Mouse (Mus musculus): Measurements from ENCODE around the gene Adad2. TPM values are rescaled to one million over a fixed set of nuclear protein-coding genes. Genes with fewer than 3 reads are reported as not detected.

Gene Adad2
- polyA plus RNA-seq, 1 experiment: not detected

GRCm38 (mm10) chr8:119661892-119662291 is 49.3 kb downstream of the Adad2 start:
- no peaks in the 10 kb centered on the region for H3K36me3 ChIP-seq (ENCODE audit: control insufficient read depth, insufficient read depth, low read length)
- H3K27ac ChIP-seq (ENCODE audit: insufficient read depth, low read length): no peak overlapping the region
- H3K4me3 ChIP-seq (ENCODE audit: extremely low read depth, insufficient read depth, insufficient read length): no peak overlapping the region
- no peak for TF ChIP-seq CTCF (IDR thresholded peaks at IDR 0.05; ENCODE audit: extremely low read depth, insufficient read depth, insufficient read length, insufficient replicate concordance)
- no peak for TF ChIP-seq POLR2A (IDR thresholded peaks at IDR 0.05; ENCODE audit: low read depth, low read length)
- DNase-seq (ENCODE audit: low read depth in 1 of 2, low spot score in 2 of 2): no peak
- 66% methylated on average over 6 of the region's 6 CpGs for WGBS
- H3K27me3 ChIP-seq (ENCODE audit: control insufficient read depth, insufficient read depth, low read length): no peaks in the 10 kb centered on the region
- H3K4me1 ChIP-seq (ENCODE audit: control insufficient read depth, insufficient read depth, insufficient read length): no peaks in the 10 kb centered on the region; the same call in 1 of the 2 replicates

GRCm38 (mm10) chr8:119663440-119663839 is 50.9 kb downstream of the Adad2 start:
- no peaks in the 10 kb centered on the region; the same call in 1 of the 2 replicates for H3K4me1 ChIP-seq (ENCODE audit: control insufficient read depth, insufficient read depth, insufficient read length)
- no peak overlapping the region for H3K4me3 ChIP-seq (ENCODE audit: extremely low read depth, insufficient read depth, insufficient read length)
- TF ChIP-seq POLR2A (IDR thresholded peaks at IDR 0.05; ENCODE audit: low read depth, low read length): no peak
- TF ChIP-seq CTCF (IDR thresholded peaks at IDR 0.05; ENCODE audit: extremely low read depth, insufficient read depth, insufficient read length, insufficient replicate concordance): no peak
- H3K36me3 ChIP-seq (ENCODE audit: control insufficient read depth, insufficient read depth, low read length): no peaks in the 10 kb centered on the region
- H3K27ac ChIP-seq (ENCODE audit: insufficient read depth, low read length): no peak overlapping the region
- no peak for DNase-seq (ENCODE audit: low read depth in 1 of 2, low spot score in 2 of 2)
- no peaks in the 10 kb centered on the region for H3K27me3 ChIP-seq (ENCODE audit: control insufficient read depth, insufficient read depth, low read length)
- 85% methylated on average over 11 of the region's 11 CpGs for WGBS

GRCm38 (mm10) chr8:119665270-119665669 is 52.7 kb downstream of the Adad2 start:
- H3K4me3 ChIP-seq (ENCODE audit: extremely low read depth, insufficient read depth, insufficient read length): no peak overlapping the region
- no peak for DNase-seq (ENCODE audit: low read depth in 1 of 2, low spot score in 2 of 2)
- no peaks in the 10 kb centered on the region for H3K27me3 ChIP-seq (ENCODE audit: control insufficient read depth, insufficient read depth, low read length)
- no peaks in the 10 kb centered on the region; the same call in 1 of the 2 replicates for H3K4me1 ChIP-seq (ENCODE audit: control insufficient read depth, insufficient read depth, insufficient read length)
- 80% methylated on average over 6 of the region's 6 CpGs for WGBS
- no peak for TF ChIP-seq CTCF (IDR thresholded peaks at IDR 0.05; ENCODE audit: extremely low read depth, insufficient read depth, insufficient read length, insufficient replicate concordance)
- TF ChIP-seq POLR2A (IDR thresholded peaks at IDR 0.05; ENCODE audit: low read depth, low read length): no peak
- H3K27ac ChIP-seq (ENCODE audit: insufficient read depth, low read length): no peak overlapping the region
- H3K36me3 ChIP-seq (ENCODE audit: control insufficient read depth, insufficient read depth, low read length): no peaks in the 10 kb centered on the region

Other genes with a start within 250 kb of the Adad2 start
- 17.8 and 23.6 TPM in 2 replicates for gene Mlycd, start 217.9 kb upstream of the Adad2 start, polyA plus RNA-seq (2012; rRNA removed)
- gene Osgin1, start 178.6 kb upstream of the Adad2 start, polyA plus RNA-seq (2012; rRNA removed): 15.6 and 20.7 TPM in 2 replicates
- 0.23 and 0.27 TPM in 2 replicates for gene Necab2, start 166.0 kb upstream of the Adad2 start, polyA plus RNA-seq (2012; rRNA removed)
- 0.13 and 0.29 TPM in 2 replicates for gene Slc38a8, start 111.0 kb upstream of the Adad2 start, polyA plus RNA-seq (2012; rRNA removed)
- gene Mbtps1, start 54.0 kb upstream of the Adad2 start, polyA plus RNA-seq (2012; rRNA removed): 40.5 and 48.5 TPM in 2 replicates
- 29.9 and 39.7 TPM in 2 replicates for gene Hsdl1, start 37.6 kb upstream of the Adad2 start, polyA plus RNA-seq (2012; rRNA removed)
- not detected in 2 replicates for gene Dnaaf1, start 37.5 kb upstream of the Adad2 start, polyA plus RNA-seq (2012; rRNA removed)
- gene Taf1c, start 7.5 kb upstream of the Adad2 start, polyA plus RNA-seq (2012; rRNA removed): 28.7 and 37.1 TPM in 2 replicates
- 0.13 and 0.16 TPM in 2 replicates for gene Kcng4, start 22.9 kb downstream of the Adad2 start, polyA plus RNA-seq (2012; rRNA removed)
- 5.8 and 11.8 TPM in 2 replicates for gene Wfdc1, start 53.6 kb downstream of the Adad2 start, polyA plus RNA-seq (2012; rRNA removed)
- gene Atp2c2, start 87.3 kb downstream of the Adad2 start, polyA plus RNA-seq (2012; rRNA removed): 0.28 and 0.36 TPM in 2 replicates
- gene Tldc1, start 165.7 kb downstream of the Adad2 start, polyA plus RNA-seq (2012; rRNA removed): 4.8 and 6.2 TPM in 2 replicates
- 606 and 770 TPM in 2 replicates for gene Cotl1, start 227.8 kb downstream of the Adad2 start, polyA plus RNA-seq (2012; rRNA removed)
- 27.2 and 54.6 TPM in 2 replicates for gene Klhl36, start 249.5 kb downstream of the Adad2 start, polyA plus RNA-seq (2012; rRNA removed)

Measured in spleen, adult 2 months (tissue).